Mouse (Mus musculus) layer of hippocampus, adult 9-11 months (tissue): ENCODE measurements around the gene Olfr1509.
"Not testable (repeated sequence)": the region's sequence is repeated elsewhere in the genome, so short reads cannot be mapped to it uniquely, and the experiment has no call there.

ENCODE experiments used
- DNase-seq: peaks from one replicate; pipeline ENCODE4 v3.0.0; 2022

Gene Olfr1509

GRCm38 (mm10) chr14:52442690-52443089, at the start of gene Olfr1509:
Olfr1509 (plus strand) TSS chr14:52442990.
- DNase-seq, result no peak

GRCm38 (mm10) chr14:52397279-52397678, 45.5 kb upstream of the Olfr1509 start, which contains the start of gene Olfr1511:
Olfr1511 (minus strand) TSS chr14:52397379.
- DNase-seq, result no peak

GRCm38 (mm10) chr14:52410142-52410919, 32.5 kb upstream of the Olfr1509 start:
- DNase-seq, result not testable (repeated sequence)

- DNase-seq, result no peak
Observed at GRCm38 (mm10) chr14:52414273-52414672, 28.5 kb upstream of the Olfr1509 start, which contains the start of gene Olfr1510. Olfr1510 (minus strand) TSS chr14:52414373.

- DNase-seq, result no peak
Observed at GRCm38 (mm10) chr14:52427686-52428085, 15.1 kb upstream of the Olfr1509 start.

GRCm38 (mm10) chr14:52451138-52451537, 8.3 kb downstream of the Olfr1509 start:
- no peak for DNase-seq

GRCm38 (mm10) chr14:52461928-52462327, 19.1 kb downstream of the Olfr1509 start:
- DNase-seq, result no peak

GRCm38 (mm10) chr14:52465738-52466137, 22.9 kb downstream of the Olfr1509 start:
- DNase-seq, result no peak

GRCm38 (mm10) chr14:52467395-52467794, 24.6 kb downstream of the Olfr1509 start, which contains the start of gene Olfr1508:
Olfr1508 (minus strand) TSS chr14:52467495.
- DNase-seq, result no peak

GRCm38 (mm10) chr14:52495516-52495915, 52.7 kb downstream of the Olfr1509 start, which contains the start of gene Olfr1507:
Olfr1507 (minus strand) TSS chr14:52495749.
- DNase-seq, result no peak
